Mouse (Mus musculus) embryonic facial prominence, embryonic 15.5 days (tissue): ENCODE measurements around the gene Stx17. TPM values are rescaled to one million over a fixed set of nuclear protein-coding genes. Genes with fewer than 3 reads are reported as not detected.

Experiments
- microRNA counts: library from miRNA; unstranded; fragments of <30 nt; microRNA quantifications from one replicate; lab custom pipeline; 2016
- microRNA-seq: library from miRNA; unstranded; fragments of <30 nt; microRNA quantifications from one replicate; pipeline ENCODE4, GENCODE M21; 2016; ENCODE audit warnings: borderline number of aligned reads
- polyA plus RNA-seq: library from polyadenylated mRNA; unstranded; fragments of >200 nt; fragmentation: Nextera tagmentation; extraction: Ambion mirVana; gene quantifications from 2 replicates; pipeline ENCODE4 v1.2.1, GENCODE M21; 2015

Gene Stx17
- polyA plus RNA-seq, 1 experiment from 2014 or later = 35.0 TPM

MicroRNAs encoded within 50 kb of the gene (microRNA counts, 519-probe panel; counts per million panel counts)
- 1,788 counts per million, percentile 25 among the panel's probes with 10 or more counts for microRNA mmu-miR-1958 (lab: Ali Mortazavi, UCI)

Small RNA genes within 50 kb of the gene (microRNA-seq; reads per million reads assigned to microRNA genes)
- gene Mir1958 = not detected

Other genes with a start within 250 kb of the Stx17 start
- gene Nr4a3, start 79.8 kb upstream of the Stx17 start, polyA plus RNA-seq = 0.38 and 0.49 TPM in 2 replicates
- gene Erp44, start 154.6 kb downstream of the Stx17 start, polyA plus RNA-seq = 95.9 and 96.4 TPM in 2 replicates
- gene Invs, start 154.8 kb downstream of the Stx17 start, polyA plus RNA-seq = 9.9 and 11.2 TPM in 2 replicates